Mouse (Mus musculus) kidney, adult 2 months (tissue): ENCODE data around the gene Pbld1. TPM values are rescaled to one million over a fixed set of nuclear protein-coding genes. Genes with fewer than 3 reads are reported as not detected.
A peak's percentile ranks its signal among the peaks of the same experiment; 100 is the strongest.

Source experiments
- DNase-seq: peaks from one replicate; pipeline ENCODE4 v3.0.0; 2021
- H3K27ac ChIP-seq: fragments of 200-500 bp; 2 replicates; pipeline ENCODE4 v1.5.1; 2012; ENCODE audit warnings: low read depth, low read length, control low read depth, inconsistent platforms; ENCODE audit not compliant: insufficient read depth
- H3K27me3 ChIP-seq: fragments of 200-500 bp; replicated peaks from 2 replicates; pipeline ENCODE4 v1.6.1; 2012; ENCODE audit warnings: mild to moderate bottlenecking, moderate library complexity, low read length, inconsistent platforms; ENCODE audit not compliant: control insufficient read depth, insufficient read depth
- H3K36me3 ChIP-seq: fragments of 200-500 bp; 2 replicates; pipeline ENCODE4 v1.6.1; 2012; ENCODE audit warnings: mild to moderate bottlenecking, moderate library complexity, low read length, inconsistent platforms; ENCODE audit not compliant: control insufficient read depth, insufficient read depth
- H3K4me1 ChIP-seq: fragments of 200-500 bp; 2 replicates; pipeline ENCODE4 v1.6.1; 2011; ENCODE audit warnings: low read length; ENCODE audit not compliant: control insufficient read depth, insufficient read depth
- H3K4me3 ChIP-seq: fragments of 200-500 bp; 2 replicates; pipeline ENCODE4 v1.5.1; 2011; ENCODE audit warnings: mild to moderate bottlenecking, low read depth, low read length, control low read depth; ENCODE audit not compliant: insufficient read depth
- CTCF ChIP-seq: fragments of 200-500 bp; conservative IDR thresholded peaks from 2 replicates; pipeline ENCODE4 v1.5.1; 2011; ENCODE audit warnings: low read depth, mild to moderate bottlenecking, control low read depth, low read length, moderate library complexity, mixed read lengths; ENCODE audit not compliant: insufficient read depth, insufficient read length
- POLR2A ChIP-seq: fragments of 200-500 bp; IDR thresholded peaks from one replicate; pipeline ENCODE4 v1.6.1; 2011; ENCODE audit warnings: low read depth, low read length, control low read depth
- WGBS: fragments of 180-500 bp; shearing (Covaris S2); methylation state at CpG from one replicate; pipeline ENCODE4 v1.1.7; 2018; 5-methylcytosine and 5-hydroxymethylcytosine counted together
- polyA plus RNA-seq: library from polyadenylated mRNA; depleted of rRNA; stranded (reverse); fragments of >200 nt; gene quantifications from 2 replicates; pipeline ENCODE4 v1.2.3, GENCODE M21; 2012

The Pbld1 gene
- polyA plus RNA-seq, 1 experiment, result 168 TPM

DNA sequence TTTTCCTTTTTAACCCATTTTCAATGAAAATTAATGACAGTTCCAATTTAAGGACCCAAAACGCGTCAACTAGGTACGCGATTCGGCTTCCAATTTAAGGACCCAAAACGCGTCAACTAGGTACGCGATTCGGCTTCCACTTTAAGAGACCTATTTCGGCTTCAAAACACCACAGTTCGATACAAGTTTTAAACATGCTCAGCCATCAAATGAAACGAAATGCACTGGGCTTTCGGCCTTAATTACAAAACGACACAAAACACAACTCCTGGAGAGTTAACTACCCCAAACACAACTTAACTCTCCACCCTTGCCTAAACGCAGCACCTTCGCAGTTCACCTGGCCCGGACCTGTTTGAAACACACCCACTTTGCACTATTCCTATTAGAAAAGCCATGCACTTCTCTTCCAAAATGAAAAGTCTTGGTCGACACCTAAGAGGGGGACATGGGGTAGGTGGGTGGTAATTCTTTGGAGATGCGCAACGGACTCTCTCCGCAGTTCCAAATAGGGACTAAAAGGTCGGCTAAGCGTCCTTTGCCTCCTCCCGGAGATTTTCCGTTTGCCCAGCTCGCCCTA lies 37.3 kb upstream of the Pbld1 start:
- Histone ChIP-seq H3K4me1 (peaks cover 8% of the 10 kb centered on the region), H3K4me3 (peak overlapping the region; percentile 92), H3K27ac (peak overlapping the region; percentile 99), H3K36me3 (peaks cover 4% of the 10 kb centered on the region), H3K27me3 (no peaks in the 10 kb centered on the region)
- WGBS, result under 1% methylated on average over 27 of the region's 27 CpGs
- TF ChIP-seq POLR2A, result no peak
- TF ChIP-seq CTCF, result no peak
- peak; percentile 26 for DNase-seq

DNA sequence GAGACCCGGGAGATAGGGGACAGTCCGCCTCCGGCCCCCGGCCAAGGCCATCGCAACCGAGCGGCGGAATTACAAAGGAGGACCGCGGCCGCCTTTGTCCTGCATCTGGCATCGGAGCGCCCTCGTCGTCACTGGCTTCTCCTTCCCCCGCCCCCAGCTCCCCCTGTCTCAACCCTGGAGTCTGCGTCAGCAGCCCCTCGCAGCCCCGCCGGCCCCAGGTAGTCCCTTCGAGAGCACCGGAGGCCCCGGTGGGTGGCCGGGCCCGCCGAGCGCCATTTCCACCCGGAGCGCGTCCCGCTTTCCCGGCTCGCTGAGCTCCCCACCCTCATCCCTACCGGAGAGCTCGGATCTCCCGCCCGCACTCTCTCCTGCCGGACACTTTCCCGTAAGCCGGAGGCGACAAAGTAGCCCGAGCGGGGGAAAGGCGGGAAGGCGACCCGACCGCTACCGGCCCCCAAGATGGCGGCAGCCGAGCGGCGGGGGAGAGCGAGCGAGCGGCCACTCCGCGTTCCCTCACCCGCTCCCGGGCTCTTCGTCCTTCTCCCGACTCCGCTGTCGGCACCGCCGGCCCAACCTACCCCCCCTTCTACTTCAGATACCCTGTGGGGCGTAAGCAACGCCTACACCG lies 36.7 kb upstream of the Pbld1 start:
- TF ChIP-seq POLR2A (no peak), CTCF (no peak)
- Histone ChIP-seq H3K36me3 (no peaks in the 10 kb centered on the region), H3K27ac (peak overlapping the region; percentile 99), H3K27me3 (no peaks in the 10 kb centered on the region), H3K4me1 (peaks cover 8% of the 10 kb centered on the region), H3K4me3 (peak overlapping the region; percentile 92)
- DNase-seq, result peak; percentile 65
- WGBS, result under 1% methylated on average over 67 of the region's 68 CpGs

DNA sequence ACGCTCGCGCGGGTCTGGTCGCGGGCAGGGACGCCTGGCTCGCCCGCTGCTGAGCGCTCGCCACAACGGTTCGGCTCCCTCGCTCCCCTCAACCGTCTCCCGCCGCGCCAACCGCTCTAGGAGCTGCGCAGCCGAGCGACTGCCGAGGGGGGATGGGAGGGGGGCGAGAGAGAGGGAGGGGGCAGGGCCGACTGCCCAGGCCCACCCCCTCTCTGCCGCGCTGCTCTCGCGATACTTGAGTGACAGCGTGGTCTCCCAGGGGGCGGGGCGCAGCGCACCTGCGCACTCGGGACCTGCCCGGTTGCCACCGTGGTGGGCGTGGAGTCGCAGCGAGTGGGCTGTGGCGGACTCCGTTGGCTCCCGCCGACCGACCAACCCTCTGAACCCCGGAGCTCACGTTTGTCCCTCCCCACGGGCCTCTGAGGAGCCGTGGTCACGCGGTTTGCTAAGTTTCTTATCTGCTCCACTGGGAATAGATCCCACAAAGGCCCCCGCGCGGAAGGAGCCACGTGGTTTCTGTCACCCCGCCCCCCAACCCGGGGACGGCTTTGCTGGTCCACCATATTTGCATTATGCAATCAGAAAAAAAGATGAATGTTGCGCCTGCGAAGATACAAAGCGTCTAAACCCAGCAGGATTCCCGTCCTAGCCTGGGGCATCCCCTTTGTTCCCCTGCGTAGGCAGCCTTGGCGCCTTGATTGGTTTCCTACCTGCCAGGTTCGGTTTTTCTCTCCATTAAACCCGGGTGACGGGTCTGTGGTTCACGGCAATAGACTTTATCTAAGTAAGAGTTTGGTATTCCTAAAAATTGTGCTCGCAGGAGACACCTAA lies 36.0 kb upstream of the Pbld1 start, which contains the start of the genes Hnrnph3 and Pbld2:
TSS of gene Hnrnph3 (minus strand) at position 469 of the 831 bp plus-strand sequence.
TSS of gene Pbld2 (plus strand) at position 567 of the 831 bp plus-strand sequence.
- peak within 1 kb of the TSS; percentile 99 for H3K27ac ChIP-seq
- peak; percentile 99 for DNase-seq
- no peaks in the 10 kb centered on the region for H3K36me3 ChIP-seq
- under 1% methylated on average over 69 of the region's 69 CpGs for WGBS
- TF ChIP-seq CTCF (no peak), POLR2A (peak; percentile 49)
- H3K4me3 ChIP-seq, result peak within 1 kb of the TSS; percentile 92
- peaks cover 6% of the 10 kb centered on the region for H3K4me1 ChIP-seq
- no peaks in the 10 kb centered on the region for H3K27me3 ChIP-seq

DNA sequence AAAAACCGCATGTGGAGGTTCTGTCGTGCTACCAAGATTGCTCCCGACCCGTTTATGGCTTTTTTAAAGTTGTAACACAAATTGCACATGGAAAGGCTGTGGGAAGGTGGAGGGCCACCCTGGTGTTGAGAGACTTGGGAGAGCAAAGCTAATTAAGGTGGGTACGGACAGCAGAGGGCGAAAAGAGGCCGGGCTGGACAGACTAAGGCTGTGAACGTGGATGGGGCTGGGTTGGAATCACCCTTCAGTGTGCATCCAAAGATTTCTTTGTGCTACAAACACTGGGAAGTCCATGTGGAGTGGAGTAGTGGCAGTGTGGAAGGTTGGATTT lies 35.4 kb upstream of the Pbld1 start:
- H3K4me3 ChIP-seq, result peak overlapping the region; percentile 60
- under 1% methylated on average over 8 of the region's 8 CpGs for WGBS
- peaks cover 6% of the 10 kb centered on the region for H3K4me1 ChIP-seq
- peak; percentile 86 for DNase-seq
- no peaks in the 10 kb centered on the region for H3K36me3 ChIP-seq
- no peak for TF ChIP-seq POLR2A
- peak; percentile 64 for TF ChIP-seq CTCF
- H3K27me3 ChIP-seq, result no peaks in the 10 kb centered on the region
- peak overlapping the region; percentile 89 for H3K27ac ChIP-seq

DNA sequence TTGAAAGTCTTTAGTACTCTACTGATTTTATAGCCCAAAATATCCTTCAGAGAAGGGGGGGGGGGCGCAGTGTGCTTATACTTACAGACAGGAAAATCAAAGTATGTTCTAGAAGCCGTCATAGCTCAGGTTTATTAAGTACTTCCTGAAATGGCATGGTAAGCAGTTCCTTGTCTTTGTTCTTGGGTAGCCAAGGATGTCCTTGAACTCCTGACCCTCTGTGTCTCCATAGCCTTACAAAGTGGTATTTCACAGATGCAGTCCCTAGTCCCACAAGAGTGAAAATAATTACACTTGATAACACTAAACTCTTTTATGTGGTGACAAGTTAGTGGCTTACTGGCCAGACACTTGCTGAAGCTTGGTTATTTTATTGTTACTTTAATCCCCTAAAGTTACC lies 34.9 kb upstream of the Pbld1 start:
- peak overlapping the region; percentile 89 for H3K27ac ChIP-seq
- peak; percentile 27 for DNase-seq
- H3K27me3 ChIP-seq, result no peaks in the 10 kb centered on the region
- no peak for TF ChIP-seq POLR2A
- TF ChIP-seq CTCF, result no peak
- WGBS, result 25% methylated on average over 2 of the region's 2 CpGs
- peak overlapping the region; percentile 60 for H3K4me3 ChIP-seq
- no peaks in the 10 kb centered on the region for H3K36me3 ChIP-seq
- H3K4me1 ChIP-seq, result peaks cover 6% of the 10 kb centered on the region

DNA sequence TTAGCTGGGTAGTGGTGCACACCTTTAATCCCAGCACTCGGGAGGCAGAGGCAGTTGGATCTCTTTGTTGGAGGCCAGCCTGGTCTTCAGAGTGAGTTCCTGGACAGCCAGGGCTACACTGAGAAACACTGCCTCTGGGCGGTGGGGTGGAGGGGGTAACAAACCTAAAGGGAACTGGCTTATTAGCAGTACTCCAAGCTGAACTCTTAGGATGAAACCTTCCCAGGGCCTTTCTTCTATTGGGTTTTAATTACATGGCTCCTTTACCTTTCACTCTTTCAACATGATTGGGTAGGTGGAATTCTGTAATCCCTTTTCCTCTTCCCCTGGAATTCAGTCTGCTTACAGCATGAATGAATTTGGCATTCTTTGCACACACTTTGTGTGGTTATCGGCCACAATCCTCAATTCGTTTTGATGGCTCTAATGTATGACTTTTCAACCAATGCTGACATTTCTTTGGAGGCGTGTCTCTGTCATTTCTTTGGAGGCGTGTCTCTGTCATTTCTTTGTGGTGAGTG lies 34.4 kb upstream of the Pbld1 start:
- H3K4me1 ChIP-seq, result peaks cover 6% of the 10 kb centered on the region
- TF ChIP-seq CTCF (no peak), POLR2A (no peak)
- no peak overlapping the region for H3K4me3 ChIP-seq
- 48% methylated on average over 6 of the region's 6 CpGs for WGBS
- peak overlapping the region; percentile 37 for H3K27ac ChIP-seq
- no peaks in the 10 kb centered on the region for H3K36me3 ChIP-seq
- no peaks in the 10 kb centered on the region for H3K27me3 ChIP-seq
- DNase-seq, result peak; percentile 20

DNA sequence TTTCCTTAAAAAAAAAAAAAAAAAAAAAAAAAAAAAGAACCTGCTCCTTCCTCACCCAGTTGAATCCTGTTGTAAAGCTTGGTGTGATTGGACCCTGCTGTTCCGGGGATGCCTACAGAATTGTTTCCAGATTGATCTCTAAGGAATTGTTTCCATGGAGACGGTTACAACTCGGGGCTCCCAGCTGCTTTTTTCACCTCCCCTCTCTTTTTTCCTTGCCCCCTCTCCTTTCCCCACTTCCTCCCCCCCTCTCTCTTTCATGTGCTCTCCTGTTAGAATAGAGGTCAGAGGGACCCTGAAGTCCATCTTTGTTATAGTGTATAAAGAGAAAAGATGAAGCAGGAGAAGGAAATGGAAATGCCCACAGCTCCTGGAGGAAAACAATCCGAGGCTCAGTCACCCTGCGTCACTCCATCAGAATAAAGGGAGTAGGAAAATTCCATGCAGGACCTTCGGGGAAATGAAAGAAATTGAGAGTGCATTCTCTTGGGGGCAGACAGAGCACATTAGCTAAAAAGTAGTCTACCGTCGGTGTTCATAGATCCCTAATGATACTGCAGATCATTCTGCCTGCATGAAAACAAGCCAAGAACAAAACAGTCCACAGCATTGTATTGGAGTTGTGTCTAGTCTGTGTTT lies 33.7 kb upstream of the Pbld1 start:
- 47% methylated on average over 8 of the region's 8 CpGs for WGBS

More for the DNA sequence above, 33.7 kb upstream of the Pbld1 start:
- H3K4me1 ChIP-seq, result peaks cover 4% of the 10 kb centered on the region
- no peak for TF ChIP-seq CTCF
- TF ChIP-seq POLR2A, result no peak
- no peaks in the 10 kb centered on the region for H3K36me3 ChIP-seq
- no peak overlapping the region for H3K4me3 ChIP-seq
- H3K27me3 ChIP-seq, result no peaks in the 10 kb centered on the region
- peak overlapping the region; percentile 57; the same call in 1 of the 2 replicates for H3K27ac ChIP-seq
- DNase-seq, result no peak
